Mouse (Mus musculus): ENCODE measurements around the gene Igfbp6.

- TF ChIP-seq CTCF (IDR thresholded peaks at IDR 0.05; ENCODE audit: control insufficient read depth, insufficient read depth, insufficient read length) (no peak), USF1 (IDR thresholded peaks at IDR 0.05; ENCODE audit: low read depth) (no peak), MAX (IDR thresholded peaks at IDR 0.05) (peak; percentile 8), FOSL1 (IDR thresholded peaks at IDR 0.05; ENCODE audit: insufficient read depth, low read length, poor library complexity, severe bottlenecking) (no peak), MYOG (IDR thresholded peaks at IDR 0.05; ENCODE audit: control insufficient read depth, extremely low read depth, insufficient read length) (no peak), CEBPB (IDR thresholded peaks at IDR 0.05; ENCODE audit: low read depth) (no peak)
These were observed 8.5 kb upstream of the Igfbp6 start for GRCm38 (mm10) chr15:102135522-102136128.

All from C2C12 (cell line).